Mouse (Mus musculus): ENCODE measurements around the gene Traf7.

- TF ChIP-seq ZC3H11A (IDR thresholded peaks at IDR 0.05; ENCODE audit: low read depth, low read length) (no peak), CTCF (IDR thresholded peaks at IDR 0.05 in 2 of 3, conservative IDR thresholded peaks at IDR 0.05 in 1 of 3; ENCODE audit: control insufficient read depth in 1 of 3, insufficient read depth in 1 of 3, low read depth in 2 of 3, low read length in 3 of 3, poor library complexity in 1 of 3, severe bottlenecking in 1 of 3) (no peak), E2F4 (IDR thresholded peaks at IDR 0.05; ENCODE audit: borderline replicate concordance, low read depth, low read length) (no peak), MAX (IDR thresholded peaks at IDR 0.05; ENCODE audit: low read length) (no peak), EP300 (IDR thresholded peaks at IDR 0.05; ENCODE audit: low read depth in 1 of 2, low read length in 2 of 2) (no peak), MAFK (IDR thresholded peaks at IDR 0.05; ENCODE audit: borderline replicate concordance, low read depth, low read length) (no peak), POLR2A (IDR thresholded peaks at IDR 0.05; ENCODE audit: control insufficient read depth in 1 of 2, insufficient read depth in 1 of 2, low read depth in 1 of 2, low read length in 2 of 2, poor library complexity in 1 of 2) (no peak), NRF1 (IDR thresholded peaks at IDR 0.05; ENCODE audit: insufficient read depth, low read depth, low read length, poor library complexity, severe bottlenecking) (no peak), RCOR1 (IDR thresholded peaks at IDR 0.05; ENCODE audit: low read depth, low read length) (no peak), MYC (IDR thresholded peaks at IDR 0.05; ENCODE audit: low read depth, low read length) (no peak), MAZ (IDR thresholded peaks at IDR 0.05; ENCODE audit: low read depth, low read length) (no peak), MEF2A (IDR thresholded peaks at IDR 0.05; ENCODE audit: extremely low read depth, insufficient replicate concordance, low read depth, low read length, poor library complexity, severe bottlenecking) (no peak), NELFE (IDR thresholded peaks at IDR 0.05; ENCODE audit: low read depth, low read length) (no peak)
Measured at GRCm38 (mm10) chr17:24565792-24566191, 38.1 kb upstream of the Traf7 start.
